Mouse (Mus musculus) heart, embryonic 12.5 days (tissue): ENCODE measurements at regions not wholly inside any gene's neighbourhood (a gene's known extent, or its start where the extent isn't known, plus 50 kb on each side); places are given as distances from the start of the nearest gene placed in this dataset.

Experiments
- ATAC-seq: fragments of 200-750 bp; cut with Nextera tagmentation; 2 replicates; pipeline ENCODE4 v1.8.0; 2017; ENCODE audit warnings: moderate TSS enrichment, moderate library complexity; ENCODE audit not compliant: insufficient number of reproducible peaks, low FRiP score
- H3K27ac ChIP-seq: fragments of 300-500 bp; sonication (generic); 2 replicates; pipeline ENCODE4 v1.5.1; 2016; ENCODE audit warnings: mild to moderate bottlenecking, moderate library complexity; ENCODE audit not compliant: poor library complexity, severe bottlenecking
- H3K27me3 ChIP-seq: fragments of 300-500 bp; sonication (generic); replicated peaks from 2 replicates; pipeline ENCODE4 v1.6.1; 2016; ENCODE audit warnings: mild to moderate bottlenecking, moderate library complexity
- H3K36me3 ChIP-seq: fragments of 300-500 bp; sonication (generic); 2 replicates; pipeline ENCODE4 v1.6.1; 2016; ENCODE audit warnings: mild to moderate bottlenecking, moderate library complexity
- H3K4me1 ChIP-seq: fragments of 300-500 bp; sonication (generic); replicated peaks from 2 replicates; pipeline ENCODE4 v1.6.1; 2016; ENCODE audit warnings: mild to moderate bottlenecking
- H3K4me2 ChIP-seq: fragments of 300-500 bp; sonication (generic); 2 replicates; pipeline ENCODE4 v1.6.1; 2016; ENCODE audit warnings: mild to moderate bottlenecking, moderate library complexity
- H3K4me3 ChIP-seq: fragments of 300-500 bp; sonication (generic); 2 replicates; pipeline ENCODE4 v1.5.1; 2016; ENCODE audit warnings: mild to moderate bottlenecking
- H3K9ac ChIP-seq: fragments of 300-500 bp; sonication (generic); 2 replicates; pipeline ENCODE4 v1.6.1; 2016; ENCODE audit warnings: mild to moderate bottlenecking, moderate library complexity
- H3K9me3 ChIP-seq: fragments of 300-500 bp; sonication (generic); replicated peaks from 2 replicates; pipeline ENCODE4 v1.6.1; 2016; ENCODE audit warnings: mild to moderate bottlenecking, moderate library complexity
- WGBS: fragments of 180-500 bp; shearing (Covaris S2); methylation state at CpG from one replicate; pipeline ENCODE4 v1.1.7; 2016; 5-methylcytosine and 5-hydroxymethylcytosine counted together

GRCm38 (mm10) chr14:46257311-46257710 lies 121.9 kb upstream of the Gm15217 start:
- H3K27ac ChIP-seq = no peak overlapping the region
- 55% methylated on average over 4 of the region's 4 CpGs for WGBS

GRCm38 (mm10) chr14:46258551-46258950 lies 120.7 kb upstream of the Gm15217 start:
- Histone ChIP-seq H3K27me3 (no peaks in the 10 kb centered on the region), H3K36me3 (no peaks in the 10 kb centered on the region), H3K9ac (no peak overlapping the region), H3K4me2 (no peak overlapping the region), H3K4me3 (no peak overlapping the region), H3K9me3 (no peaks in the 10 kb centered on the region; the same call in 1 of the 2 replicates), H3K4me1 (peaks cover 16% of the 10 kb centered on the region), H3K27ac (no peak overlapping the region)
- 61% methylated on average over 7 of the region's 7 CpGs for WGBS
- ATAC-seq = no peak

More at GRCm38 (mm10) chr14:46257311-46257710, 121.9 kb upstream of the Gm15217 start:
- no peak overlapping the region for H3K4me3 ChIP-seq
- H3K9ac ChIP-seq = no peak overlapping the region
- ATAC-seq = no peak
- no peak overlapping the region for H3K4me2 ChIP-seq
- no peaks in the 10 kb centered on the region for H3K36me3 ChIP-seq
- no peaks in the 10 kb centered on the region; the same call in 1 of the 2 replicates for H3K9me3 ChIP-seq
- H3K27me3 ChIP-seq = no peaks in the 10 kb centered on the region
- peaks cover 16% of the 10 kb centered on the region for H3K4me1 ChIP-seq

GRCm38 (mm10) chr14:46260291-46260980 lies 118.8 kb upstream of the Gm15217 start:
- WGBS = 78% methylated on average over 4 of the region's 4 CpGs
- no peaks in the 10 kb centered on the region; the same call in 1 of the 2 replicates for H3K9me3 ChIP-seq
- no peak overlapping the region for H3K27ac ChIP-seq
- H3K27me3 ChIP-seq = no peaks in the 10 kb centered on the region
- no peak for ATAC-seq
- H3K36me3 ChIP-seq = no peaks in the 10 kb centered on the region
- no peak overlapping the region for H3K9ac ChIP-seq
- no peak overlapping the region for H3K4me3 ChIP-seq
- H3K4me1 ChIP-seq = peaks cover 13% of the 10 kb centered on the region
- no peak overlapping the region for H3K4me2 ChIP-seq

GRCm38 (mm10) chr14:46275455-46275854 lies 103.8 kb upstream of the Gm15217 start:
- H3K9ac ChIP-seq = no peak overlapping the region
- H3K27ac ChIP-seq = no peak overlapping the region
- ATAC-seq = no peak
- H3K4me1 ChIP-seq = no peaks in the 10 kb centered on the region
- H3K36me3 ChIP-seq = no peaks in the 10 kb centered on the region
- WGBS = 88% methylated on average over 10 of the region's 10 CpGs
- H3K4me3 ChIP-seq = no peak overlapping the region
- H3K27me3 ChIP-seq = no peaks in the 10 kb centered on the region
- H3K4me2 ChIP-seq = no peak overlapping the region
- no peaks in the 10 kb centered on the region for H3K9me3 ChIP-seq

GRCm38 (mm10) chr14:46276926-46277831 lies 102.0 kb upstream of the Gm15217 start:
- no peak for ATAC-seq
- no peak overlapping the region for H3K27ac ChIP-seq
- H3K9me3 ChIP-seq = no peaks in the 10 kb centered on the region
- no peak overlapping the region for H3K9ac ChIP-seq
- no peak overlapping the region for H3K4me2 ChIP-seq
- H3K4me3 ChIP-seq = no peak overlapping the region
- no peaks in the 10 kb centered on the region for H3K27me3 ChIP-seq
- WGBS = 83% methylated on average over 6 of the region's 6 CpGs
- H3K4me1 ChIP-seq = no peaks in the 10 kb centered on the region
- H3K36me3 ChIP-seq = no peaks in the 10 kb centered on the region

GRCm38 (mm10) chr14:46277832-46278611 lies 101.2 kb upstream of the Gm15217 start:
- Histone ChIP-seq H3K4me1 (no peaks in the 10 kb centered on the region), H3K9me3 (no peaks in the 10 kb centered on the region), H3K27me3 (no peaks in the 10 kb centered on the region), H3K4me3 (no peak overlapping the region), H3K9ac (no peak overlapping the region), H3K4me2 (no peak overlapping the region), H3K27ac (no peak overlapping the region), H3K36me3 (no peaks in the 10 kb centered on the region)
- 82% methylated on average over 9 of the region's 9 CpGs for WGBS
- ATAC-seq = no peak

GRCm38 (mm10) chr14:46292398-46292797 lies 86.8 kb upstream of the Gm15217 start:
- Histone ChIP-seq H3K9ac (no peak overlapping the region), H3K27ac (0 out of 2 replicates have a peak overlapping the region, but pooled peaks have one; percentile 8), H3K27me3 (no peaks in the 10 kb centered on the region), H3K4me3 (no peak overlapping the region), H3K9me3 (no peaks in the 10 kb centered on the region), H3K4me1 (peaks cover 15% of the 10 kb centered on the region), H3K36me3 (no peaks in the 10 kb centered on the region), H3K4me2 (no peak overlapping the region)
- no peak for ATAC-seq
- 52% methylated on average over 2 of the region's 2 CpGs for WGBS

GRCm38 (mm10) chr14:46296275-46296674 lies 82.9 kb upstream of the Gm15217 start:
- Histone ChIP-seq H3K27ac (no peak overlapping the region), H3K4me2 (no peak overlapping the region), H3K36me3 (no peaks in the 10 kb centered on the region), H3K4me1 (peaks cover 15% of the 10 kb centered on the region), H3K9me3 (no peaks in the 10 kb centered on the region), H3K27me3 (no peaks in the 10 kb centered on the region), H3K9ac (no peak overlapping the region), H3K4me3 (no peak overlapping the region)
- ATAC-seq = no peak

GRCm38 (mm10) chr14:46300546-46300945 lies 78.7 kb upstream of the Gm15217 start:
- ATAC-seq = no peak
- 34% methylated on average over 1 of the region's 1 CpGs for WGBS
- no peak overlapping the region for H3K27ac ChIP-seq

GRCm38 (mm10) chr14:46302601-46303000 lies 76.6 kb upstream of the Gm15217 start:
- H3K27me3 ChIP-seq = no peaks in the 10 kb centered on the region
- no peak overlapping the region for H3K4me2 ChIP-seq
- 82% methylated on average over 2 of the region's 2 CpGs for WGBS
- no peak for ATAC-seq
- peaks cover 3% of the 10 kb centered on the region; the same call in 1 of the 2 replicates for H3K4me1 ChIP-seq
- H3K4me3 ChIP-seq = no peak overlapping the region
- no peak overlapping the region for H3K27ac ChIP-seq
- no peaks in the 10 kb centered on the region for H3K9me3 ChIP-seq
- no peak overlapping the region for H3K9ac ChIP-seq
- H3K36me3 ChIP-seq = no peaks in the 10 kb centered on the region

More at GRCm38 (mm10) chr14:46300546-46300945, 78.7 kb upstream of the Gm15217 start:
- Histone ChIP-seq H3K27me3 (no peaks in the 10 kb centered on the region), H3K36me3 (no peaks in the 10 kb centered on the region), H3K9ac (no peak overlapping the region), H3K4me2 (no peak overlapping the region), H3K4me1 (no peaks in the 10 kb centered on the region; the same call in 1 of the 2 replicates), H3K4me3 (no peak overlapping the region), H3K9me3 (no peaks in the 10 kb centered on the region)

- ATAC-seq = no peak
- Histone ChIP-seq H3K4me1 (peaks cover 3% of the 10 kb centered on the region; the same call in 1 of the 2 replicates), H3K4me3 (no peak overlapping the region), H3K27me3 (no peaks in the 10 kb centered on the region), H3K9me3 (no peaks in the 10 kb centered on the region), H3K9ac (no peak overlapping the region), H3K36me3 (no peaks in the 10 kb centered on the region), H3K27ac (no peak overlapping the region), H3K4me2 (no peak overlapping the region)
- WGBS = 68% methylated on average over 4 of the region's 4 CpGs
These were observed 73.9 kb upstream of the Gm15217 start for GRCm38 (mm10) chr14:46305267-46305666.
